Mouse (Mus musculus): Measurements from ENCODE around the gene Agl. TPM values are rescaled to one million over a fixed set of nuclear protein-coding genes. Genes with fewer than 3 reads are reported as not detected.
"Not testable (repeated sequence)": the region's sequence is repeated elsewhere in the genome, so short reads cannot be mapped to it uniquely, and the experiment has no call there.

Agl gene
- polyA plus RNA-seq, 1 experiment from 2014 or later: 16.5 TPM

GRCm38 (mm10) chr3:116810351-116810750 lies 2.4 kb upstream of the Agl start:
- ATAC-seq (ENCODE audit: low FRiP score); H3K27ac ChIP-seq; H3K9ac ChIP-seq; H3K27me3 ChIP-seq; H3K4me3 ChIP-seq; H3K4me2 ChIP-seq; H3K36me3 ChIP-seq; H3K9me3 ChIP-seq: not testable (repeated sequence)
- H3K4me1 ChIP-seq (replicated peaks): peaks cover 19% of the 10 kb centered on the region
- WGBS: 85% methylated on average over 6 of the region's 6 CpGs

DNA sequence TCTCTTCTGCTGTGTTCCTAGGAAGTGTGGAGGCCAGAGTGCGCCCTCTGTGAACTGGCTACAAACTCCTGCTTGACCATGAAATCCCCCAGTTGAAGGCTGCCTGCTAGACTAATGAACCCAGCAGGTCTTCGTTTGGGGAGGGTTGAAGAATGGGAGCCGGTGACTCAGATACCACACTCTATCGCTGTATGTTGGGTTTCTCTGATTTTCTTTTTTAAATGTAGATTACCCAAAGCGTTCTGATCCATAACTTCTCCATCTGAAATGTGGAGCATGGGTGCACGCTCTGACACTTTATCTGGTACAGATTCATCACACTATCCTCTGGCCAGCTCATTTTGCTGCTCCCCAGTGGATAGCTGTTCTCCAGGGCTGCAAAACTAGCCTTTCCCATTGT lies 1.3 kb upstream of the Agl start:
- H3K27me3 ChIP-seq: no peaks in the 10 kb centered on the region
- WGBS: 94% methylated on average over 6 of the region's 6 CpGs
- no peak overlapping the region for H3K4me2 ChIP-seq
- H3K9ac ChIP-seq: no peak overlapping the region
- H3K27ac ChIP-seq: no peak overlapping the region
- H3K4me3 ChIP-seq: no peak overlapping the region
- peaks cover 25% of the 10 kb centered on the region for H3K4me1 ChIP-seq (replicated peaks)
- ATAC-seq (ENCODE audit: low FRiP score): no peak
- no peaks in the 10 kb centered on the region for H3K9me3 ChIP-seq
- H3K36me3 ChIP-seq: no peaks in the 10 kb centered on the region

DNA sequence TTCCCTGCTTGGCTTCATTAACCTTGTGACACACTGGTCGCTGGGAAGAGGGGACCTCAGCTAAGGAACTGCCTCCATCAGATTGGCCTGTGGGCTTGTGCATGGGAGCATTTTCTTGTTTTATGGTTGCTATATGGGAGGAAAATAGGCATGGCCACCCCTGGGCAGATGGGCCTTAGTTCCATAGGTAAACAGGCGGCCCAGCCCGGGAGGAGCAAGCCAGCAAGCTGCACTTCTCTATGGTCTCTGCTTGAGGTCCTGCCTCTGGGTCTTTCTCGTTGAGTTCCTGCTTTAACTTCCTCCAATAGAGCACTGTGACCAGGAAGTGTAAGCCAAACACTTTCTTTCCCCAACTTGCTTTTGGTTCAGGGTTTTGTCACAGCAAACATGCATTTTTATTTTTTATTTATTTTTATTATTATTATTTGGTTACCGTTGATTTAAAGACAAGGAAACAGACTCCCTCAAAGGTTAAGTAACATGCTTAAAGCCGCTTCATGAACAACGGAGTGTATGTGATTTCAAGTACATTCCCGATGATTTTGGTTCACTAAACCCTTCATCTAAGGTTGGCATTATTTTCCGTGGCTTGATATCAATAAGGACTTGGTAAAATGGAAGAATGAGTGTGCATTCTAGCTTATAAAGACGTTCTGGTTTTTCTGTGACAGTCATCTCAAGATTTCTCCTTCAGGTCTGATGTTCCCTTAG lies 696 bp upstream of the Agl start:
- Histone ChIP-seq H3K9me3 (no peaks in the 10 kb centered on the region), H3K4me3 (peak overlapping the region; percentile 74), H3K4me1 (replicated peaks) (peaks cover 25% of the 10 kb centered on the region), H3K27ac (peak overlapping the region; percentile 92), H3K4me2 (peak overlapping the region; percentile 76), H3K27me3 (no peaks in the 10 kb centered on the region), H3K36me3 (no peaks in the 10 kb centered on the region), H3K9ac (peak overlapping the region; percentile 85)
- WGBS: 67% methylated on average over 10 of the region's 10 CpGs
- ATAC-seq (ENCODE audit: low FRiP score): peak; percentile 71

- Histone ChIP-seq H3K27me3 (no peaks in the 10 kb centered on the region), H3K4me3 (no peak overlapping the region), H3K27ac (no peak overlapping the region), H3K9me3 (no peaks in the 10 kb centered on the region), H3K4me1 (replicated peaks) (peaks cover 25% of the 10 kb centered on the region), H3K4me2 (no peak overlapping the region), H3K9ac (no peak overlapping the region), H3K36me3 (peaks cover 5% of the 10 kb centered on the region)
- 85% methylated on average over 3 of the region's 3 CpGs for WGBS
- no peak for ATAC-seq (ENCODE audit: low FRiP score)
Observed at GRCm38 (mm10) chr3:116805866-116806265, 2.1 kb downstream of the Agl start.

DNA sequence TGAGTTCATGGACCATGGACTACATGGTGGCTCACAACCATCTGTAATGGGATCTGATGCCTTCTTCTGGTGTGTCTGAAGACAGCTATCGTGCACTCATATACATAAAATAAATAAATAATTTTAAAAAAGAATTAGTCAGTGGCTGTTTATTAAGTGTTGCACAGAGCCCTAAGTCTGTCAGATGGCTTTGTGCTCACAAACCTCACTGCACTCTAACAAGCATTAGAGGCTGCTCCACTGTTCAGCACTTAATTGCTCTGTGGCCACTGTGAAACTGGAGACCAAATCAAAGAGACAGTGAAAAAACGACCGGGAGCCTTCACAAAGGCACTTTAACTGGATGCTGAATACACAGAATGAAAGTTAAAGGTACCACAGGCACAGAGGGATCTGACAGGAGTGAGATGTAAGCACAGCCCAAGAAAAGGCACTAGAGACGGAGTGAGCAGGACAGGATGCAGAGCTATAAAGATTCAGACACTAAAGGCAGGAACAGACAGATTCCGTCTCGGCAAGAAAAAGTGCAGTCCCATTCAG lies 3.1 kb downstream of the Agl start:
- 46% methylated on average over 6 of the region's 6 CpGs for WGBS
- Histone ChIP-seq H3K27ac (no peak overlapping the region), H3K4me3 (no peak overlapping the region), H3K27me3 (no peaks in the 10 kb centered on the region), H3K36me3 (peaks cover 5% of the 10 kb centered on the region), H3K4me1 (replicated peaks) (peaks cover 25% of the 10 kb centered on the region), H3K9me3 (no peaks in the 10 kb centered on the region), H3K9ac (0 out of 2 replicates have a peak overlapping the region, but pooled peaks have one; percentile 5), H3K4me2 (no peak overlapping the region)
- ATAC-seq (ENCODE audit: low FRiP score): no peak

DNA sequence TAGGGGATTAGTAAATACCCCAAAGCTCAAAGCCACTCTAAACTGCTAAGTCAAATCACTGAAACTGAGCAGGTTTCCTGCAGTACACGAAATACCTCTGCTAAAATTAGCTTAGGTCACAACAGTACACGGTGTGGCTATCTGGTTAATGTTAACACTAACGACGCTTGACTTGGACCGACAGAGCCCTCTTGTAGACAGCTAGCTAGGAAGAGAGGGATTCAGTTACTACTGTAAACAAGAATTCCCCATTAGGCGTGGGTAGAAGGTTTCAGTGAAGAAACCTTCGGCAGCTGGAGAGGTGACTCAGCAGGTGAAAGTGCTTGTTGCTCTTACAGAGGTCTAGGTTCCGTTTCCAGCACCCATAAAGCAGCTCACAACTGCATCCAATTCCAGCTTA lies 6.2 kb downstream of the Agl start:
- Histone ChIP-seq H3K27me3 (no peaks in the 10 kb centered on the region), H3K4me1 (replicated peaks) (peaks cover 13% of the 10 kb centered on the region), H3K9ac (no peak overlapping the region), H3K27ac (no peak overlapping the region), H3K9me3 (no peaks in the 10 kb centered on the region), H3K4me2 (no peak overlapping the region), H3K4me3 (no peak overlapping the region), H3K36me3 (peaks cover 22% of the 10 kb centered on the region)
- ATAC-seq (ENCODE audit: low FRiP score): no peak
- WGBS: 79% methylated on average over 8 of the region's 8 CpGs

GRCm38 (mm10) chr3:116798821-116799510 lies 9.0 kb downstream of the Agl start:
- no peaks in the 10 kb centered on the region for H3K4me1 ChIP-seq (replicated peaks)
- H3K4me3 ChIP-seq: no peak overlapping the region
- H3K36me3 ChIP-seq: peaks cover 33% of the 10 kb centered on the region
- no peak overlapping the region for H3K27ac ChIP-seq
- WGBS: 88% methylated on average over 4 of the region's 4 CpGs
- no peak for ATAC-seq (ENCODE audit: low FRiP score)
- H3K4me2 ChIP-seq: no peak overlapping the region
- H3K27me3 ChIP-seq: no peaks in the 10 kb centered on the region
- H3K9me3 ChIP-seq: no peaks in the 10 kb centered on the region
- no peak overlapping the region for H3K9ac ChIP-seq

DNA sequence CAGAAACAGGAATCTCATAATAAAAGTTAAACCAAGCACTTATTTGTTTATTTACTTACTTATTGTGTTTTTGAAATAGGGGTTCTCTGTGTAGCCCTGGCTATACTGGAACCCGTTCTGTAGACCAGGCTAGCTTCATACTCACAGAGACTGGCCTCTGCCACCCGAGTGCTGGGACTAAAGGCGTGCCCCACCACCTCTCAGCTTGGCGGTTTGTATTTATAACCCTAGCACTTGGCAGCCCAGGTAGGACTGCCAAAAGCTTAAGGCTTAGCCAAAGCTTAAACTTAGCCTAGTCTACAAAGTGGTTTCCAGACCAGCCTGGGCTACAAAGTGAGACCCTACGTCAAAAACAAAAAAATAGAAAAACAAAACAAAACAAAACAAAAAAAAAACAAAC lies 19.1 kb downstream of the Agl start:
- Histone ChIP-seq H3K4me2 (no peak overlapping the region), H3K9me3 (no peaks in the 10 kb centered on the region), H3K36me3 (peaks cover 74% of the 10 kb centered on the region), H3K4me3 (no peak overlapping the region), H3K27ac (no peak overlapping the region), H3K4me1 (replicated peaks) (no peaks in the 10 kb centered on the region), H3K9ac (no peak overlapping the region), H3K27me3 (no peaks in the 10 kb centered on the region)
- WGBS: 95% methylated on average over 5 of the region's 5 CpGs
- ATAC-seq (ENCODE audit: low FRiP score): no peak

GRCm38 (mm10) chr3:116786543-116786942 lies 21.4 kb downstream of the Agl start:
- Histone ChIP-seq H3K27me3 (no peaks in the 10 kb centered on the region), H3K9me3 (no peaks in the 10 kb centered on the region), H3K9ac (no peak overlapping the region), H3K4me3 (no peak overlapping the region), H3K27ac (no peak overlapping the region), H3K4me2 (no peak overlapping the region), H3K36me3 (peaks cover 84% of the 10 kb centered on the region), H3K4me1 (replicated peaks) (no peaks in the 10 kb centered on the region)
- 84% methylated on average over 9 of the region's 9 CpGs for WGBS
- no peak for ATAC-seq (ENCODE audit: low FRiP score)

- Histone ChIP-seq H3K4me3 (no peak overlapping the region), H3K4me1 (replicated peaks) (no peaks in the 10 kb centered on the region), H3K36me3 (peaks cover 84% of the 10 kb centered on the region), H3K9me3 (no peaks in the 10 kb centered on the region), H3K9ac (no peak overlapping the region), H3K27ac (no peak overlapping the region), H3K4me2 (no peak overlapping the region), H3K27me3 (no peaks in the 10 kb centered on the region)
- no peak for ATAC-seq (ENCODE audit: low FRiP score)
- WGBS: 91% methylated on average over 8 of the region's 8 CpGs
Observed at GRCm38 (mm10) chr3:116785820-116786219, 22.1 kb downstream of the Agl start.

GRCm38 (mm10) chr3:116784811-116785210 lies 23.2 kb downstream of the Agl start:
- H3K36me3 ChIP-seq: peaks cover 83% of the 10 kb centered on the region
- no peaks in the 10 kb centered on the region for H3K9me3 ChIP-seq
- WGBS: 96% methylated on average over 8 of the region's 8 CpGs
- no peak overlapping the region for H3K4me3 ChIP-seq
- ATAC-seq (ENCODE audit: low FRiP score): no peak
- H3K27me3 ChIP-seq: no peaks in the 10 kb centered on the region
- no peak overlapping the region for H3K9ac ChIP-seq
- H3K4me1 ChIP-seq (replicated peaks): no peaks in the 10 kb centered on the region
- no peak overlapping the region for H3K4me2 ChIP-seq
- H3K27ac ChIP-seq: no peak overlapping the region

- ATAC-seq (ENCODE audit: low FRiP score): no peak
- Histone ChIP-seq H3K4me2 (no peak overlapping the region), H3K27ac (no peak overlapping the region), H3K4me3 (no peak overlapping the region), H3K27me3 (no peaks in the 10 kb centered on the region), H3K9ac (no peak overlapping the region), H3K4me1 (replicated peaks) (no peaks in the 10 kb centered on the region), H3K9me3 (no peaks in the 10 kb centered on the region), H3K36me3 (peaks cover 82% of the 10 kb centered on the region)
- WGBS: 94% methylated on average over 12 of the region's 12 CpGs
Observed at GRCm38 (mm10) chr3:116784290-116784689, 23.7 kb downstream of the Agl start.

DNA sequence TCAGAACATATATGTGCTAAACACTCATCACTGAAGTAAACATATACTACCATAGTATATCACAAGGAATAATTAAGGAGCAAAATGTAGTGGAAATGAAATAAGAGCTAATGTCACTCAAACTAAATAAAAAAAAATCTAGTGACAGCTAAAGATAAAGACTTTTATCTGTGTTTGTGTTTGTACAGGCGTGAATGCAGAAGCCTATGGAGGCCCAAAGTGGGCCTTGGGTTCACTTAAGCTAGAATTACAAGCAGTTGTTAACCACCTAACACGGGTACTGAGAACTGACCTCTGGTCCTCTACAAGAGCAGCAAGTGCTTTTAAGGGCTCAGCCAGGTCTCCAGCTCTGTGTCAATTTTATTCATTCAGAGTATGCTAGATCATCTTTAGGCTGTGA lies 31.0 kb downstream of the Agl start:
- WGBS: 86% methylated on average over 2 of the region's 2 CpGs

More for the DNA sequence above, 31.0 kb downstream of the Agl start:
- peaks cover 78% of the 10 kb centered on the region for H3K36me3 ChIP-seq
- no peak overlapping the region for H3K4me3 ChIP-seq
- H3K4me1 ChIP-seq (replicated peaks): no peaks in the 10 kb centered on the region
- no peaks in the 10 kb centered on the region for H3K9me3 ChIP-seq
- H3K27me3 ChIP-seq: no peaks in the 10 kb centered on the region
- ATAC-seq (ENCODE audit: low FRiP score): no peak
- no peak overlapping the region for H3K9ac ChIP-seq
- H3K4me2 ChIP-seq: no peak overlapping the region
- H3K27ac ChIP-seq: no peak overlapping the region
